Comparison of ENCODE assay signal across 12 mouse cellular contexts in genomic region chr4:41527996-41528395, GRCm38 (mm10). TPM values are rescaled to one million over a fixed set of nuclear protein-coding genes. Genes with fewer than 3 reads are reported as not detected.
DNase-seq lines count a peak whose midpoint lies in the region; ATAC-seq lines count a peak whose summit lies in the region.
"Had no signal": no experiment of that assay in that cellular context is flagged by ENCODE, and none has a peak within 500 bp of the region (broad histone marks: within the 10 kb centered on the region; RNA-seq: fewer than 3 reads in every experiment).

No protein-coding gene starts in this region.

- H3K4me2 ChIP-seq in heart, embryonic 14.5 days (ENCODE audit: low read length) = 0 out of 2 replicates have a peak overlapping the region, but pooled peaks have one; percentile 0
- no peak overlapping the region for H3K4me2 ChIP-seq in hindbrain, embryonic 13.5 days
- H3K4me2 ChIP-seq: heart, embryonic 12.5 days; liver, embryonic 12.5 days had no signal

- H3K27me3 ChIP-seq in heart, embryonic 14.5 days (ENCODE audit: control insufficient read depth, insufficient read depth, low read length) = 0 out of 2 replicates have a peak, but pooled peaks cover 11% of the 10 kb centered on the region
- H3K27me3 ChIP-seq in hindbrain, embryonic 13.5 days = no peaks in the 10 kb centered on the region
- no peaks in the 10 kb centered on the region for H3K27me3 ChIP-seq in midbrain, embryonic 10.5 days (ENCODE audit: low read depth, poor library complexity, severe bottlenecking)

- no peaks in the 10 kb centered on the region for H3K9me3 ChIP-seq in heart, embryonic 14.5 days (ENCODE audit: control insufficient read depth, low read length)
- no peaks in the 10 kb centered on the region for H3K9me3 ChIP-seq in hindbrain, embryonic 13.5 days
- no peaks in the 10 kb centered on the region for H3K9me3 ChIP-seq in midbrain, embryonic 10.5 days (replicated peaks)
- H3K9me3 ChIP-seq: heart, embryonic 12.5 days; liver, embryonic 12.5 days had no signal

- ATAC-seq in heart, embryonic 14.5 days (ENCODE audit: insufficient number of reproducible peaks, insufficient read depth, low FRiP score, low read depth) = no peak
- no peak for ATAC-seq in hindbrain, embryonic 13.5 days (ENCODE audit: low FRiP score)
- ATAC-seq: liver, embryonic 12.5 days had no signal

- H3K4me1 ChIP-seq in heart, embryonic 14.5 days (ENCODE audit: control insufficient read depth in 2 of 2, insufficient read depth in 2 of 2, low read length in 2 of 2) = peaks cover 5 to 10% of the 10 kb centered on the region in 2 experiments; a peak in 3 of 4 replicates
- peaks cover 59% of the 10 kb centered on the region for H3K4me1 ChIP-seq in hindbrain, embryonic 13.5 days (replicated peaks)
- peaks cover 69% of the 10 kb centered on the region for H3K4me1 ChIP-seq in midbrain, embryonic 10.5 days
- H3K4me1 ChIP-seq: liver, embryonic 12.5 days had no signal

- DNase-seq in heart, adult 18-20 months = no peak
- peak; percentile 68 to 74 for DNase-seq in cerebellum, adult 18-20 months
- DNase-seq in midbrain, embryonic 10.5 days (ENCODE audit: low spot score) = peak; percentile 67
- DNase-seq in B cell, adult 2 months = no peak
- no peak for DNase-seq in right cerebral cortex, adult 2 months (ENCODE audit: low spot score in 2 of 2)
- no peak for DNase-seq in spleen, postnatal 10 days (ENCODE audit: low spot score in 2 of 2)
- DNase-seq: right cerebral cortex, postnatal 4 days had no signal

- H3K36me3 ChIP-seq in heart, embryonic 14.5 days (ENCODE audit: control insufficient read depth, insufficient read depth, low read length) = no peaks in the 10 kb centered on the region
- H3K36me3 ChIP-seq in hindbrain, embryonic 13.5 days = peaks cover 4% of the 10 kb centered on the region; the same call in 1 of the 2 replicates
- 0 out of 2 replicates have a peak, but pooled peaks cover 2% of the 10 kb centered on the region for H3K36me3 ChIP-seq in midbrain, embryonic 10.5 days
- H3K36me3 ChIP-seq: heart, embryonic 12.5 days; liver, embryonic 12.5 days had no signal

- H3K27ac ChIP-seq in heart, embryonic 14.5 days (replicated peaks in 1 of 2; ENCODE audit: control insufficient read depth in 1 of 2, insufficient read depth in 1 of 2, low read depth in 2 of 2, low read length in 2 of 2) = no peak overlapping the region
- H3K27ac ChIP-seq in hindbrain, embryonic 13.5 days = peak overlapping the region; percentile 61
- peak overlapping the region; percentile 88 for H3K27ac ChIP-seq in midbrain, embryonic 10.5 days (replicated peaks)
- H3K27ac ChIP-seq: liver, embryonic 12.5 days had no signal

- WGBS in heart, embryonic 14.5 days = 18% methylated on average over 8 of the region's 8 CpGs
- 12% methylated on average over 8 of the region's 8 CpGs for WGBS in hindbrain, embryonic 13.5 days
- 16% methylated on average over 8 of the region's 8 CpGs for WGBS in midbrain, embryonic 10.5 days

- no peak overlapping the region for H3K9ac ChIP-seq in heart, embryonic 14.5 days (ENCODE audit: low read length)
- H3K9ac ChIP-seq in hindbrain, embryonic 13.5 days = peak overlapping the region; percentile 29; the same call in 1 of the 2 replicates
- H3K9ac ChIP-seq: heart, embryonic 12.5 days; liver, embryonic 12.5 days had no signal

- no peak overlapping the region for H3K4me3 ChIP-seq in heart, embryonic 14.5 days (ENCODE audit: control insufficient read depth in 1 of 2, insufficient read depth in 1 of 2, low read depth in 1 of 2, low read length in 2 of 2)
- no peak overlapping the region for H3K4me3 ChIP-seq in hindbrain, embryonic 13.5 days
- peak overlapping the region; percentile 9; the same call in 1 of the 2 replicates for H3K4me3 ChIP-seq in midbrain, embryonic 10.5 days
- H3K4me3 ChIP-seq: heart, embryonic 12.5 days; liver, embryonic 12.5 days had no signal

RNA-seq across cellular contexts. Expression of gene 1110017D15Rik, which starts 10.9 kb away (rescaled TPM):
- 0.30 TPM in 1 of 2 replicates, not detected in the other for polyA plus RNA-seq in heart, embryonic 14.5 days (2014; fragmentation: Nextera tagmentation; extraction: Ambion mirVana)
- total RNA-seq in heart, adult 18-20 months (2021) = under 1 TPM in 1 of 2 experiments, not detected in 1; 0.87 TPM
- polyA plus RNA-seq in hindbrain, embryonic 13.5 days (2015; fragmentation: Nextera tagmentation; extraction: Ambion mirVana) = 9.8 and 17.9 TPM in 2 replicates
- polyA plus RNA-seq in midbrain, embryonic 10.5 days (2016; fragmentation: Nextera tagmentation; extraction: Ambion mirVana) = 3.4 and 4.2 TPM in 2 replicates
- total RNA-seq: CH12.LX had no signal
- polyA plus RNA-seq: heart, embryonic 12.5 days; liver, embryonic 12.5 days had no signal

RNA-seq across cellular contexts. Expression of gene AI464131, which starts 25.1 kb away (rescaled TPM):
- 2.8 TPM in 2 replicates for polyA plus RNA-seq in heart, embryonic 14.5 days (2014; fragmentation: Nextera tagmentation; extraction: Ambion mirVana)
- total RNA-seq in heart, adult 18-20 months (2021) = 10 to 100 TPM; 12.0 to 13.2 TPM
- polyA plus RNA-seq in hindbrain, embryonic 13.5 days (2015; fragmentation: Nextera tagmentation; extraction: Ambion mirVana) = 7.0 TPM in 2 replicates
- 7.3 and 9.2 TPM in 2 replicates for polyA plus RNA-seq in midbrain, embryonic 10.5 days (2016; fragmentation: Nextera tagmentation; extraction: Ambion mirVana)

RNA-seq across cellular contexts. Expression of gene Fam219a, which starts 41.3 kb away (rescaled TPM):
- 2.9 TPM in 2 replicates for polyA plus RNA-seq in heart, embryonic 14.5 days (2014; fragmentation: Nextera tagmentation; extraction: Ambion mirVana)
- 10 to 100 TPM; 11.3 to 12.8 TPM for total RNA-seq in heart, adult 18-20 months (2021)
- polyA plus RNA-seq in hindbrain, embryonic 13.5 days (2015; fragmentation: Nextera tagmentation; extraction: Ambion mirVana) = 16.7 and 18.1 TPM in 2 replicates
- polyA plus RNA-seq in midbrain, embryonic 10.5 days (2016; fragmentation: Nextera tagmentation; extraction: Ambion mirVana) = 4.1 and 5.7 TPM in 2 replicates

RNA-seq across cellular contexts. Expression of gene Dnaic1, which starts 41.6 kb away (rescaled TPM):
- 1.6 and 1.8 TPM in 2 replicates for polyA plus RNA-seq in heart, embryonic 14.5 days (2014; fragmentation: Nextera tagmentation; extraction: Ambion mirVana)
- 1 to 10 TPM; 2.7 to 3.8 TPM for total RNA-seq in heart, adult 18-20 months (2021)
- 3.2 and 5.0 TPM in 2 replicates for polyA plus RNA-seq in hindbrain, embryonic 13.5 days (2015; fragmentation: Nextera tagmentation; extraction: Ambion mirVana)
- 1.6 and 2.2 TPM in 2 replicates for polyA plus RNA-seq in midbrain, embryonic 10.5 days (2016; fragmentation: Nextera tagmentation; extraction: Ambion mirVana)

Comparison
In these comparisons a context has a peak if more than half of its experiments do, and no peak if none do; other contexts are left out.
1. H3K27ac ChIP-seq: peak in hindbrain, embryonic 13.5 days (single experiment) and midbrain, embryonic 10.5 days (single experiment); none in heart, embryonic 14.5 days (0 of 2).
2. DNase-seq: peak in cerebellum, adult 18-20 months (2 of 2) and midbrain, embryonic 10.5 days (single experiment); none in heart, adult 18-20 months (0 of 2), B cell, adult 2 months (0 of 2), right cerebral cortex, adult 2 months (0 of 2) and spleen, postnatal 10 days (0 of 2).